Mouse (Mus musculus): Measurements from ENCODE around the gene Atp2b1.
"Not testable (repeated sequence)": the region's sequence is repeated elsewhere in the genome, so short reads cannot be mapped to it uniquely, and the experiment has no call there.

The Atp2b1 gene

GRCm38 (mm10) chr10:98962092-98962491 lies 47.9 kb downstream of the Atp2b1 start:
- DNase-seq (ENCODE audit: low read depth, low spot score): no peak

- no peak for DNase-seq (ENCODE audit: low read depth, low spot score)
Measured at GRCm38 (mm10) chr10:98966407-98967215, 52.4 kb downstream of the Atp2b1 start.

- peak; percentile 57 for DNase-seq (ENCODE audit: low read depth, low spot score)
Measured at GRCm38 (mm10) chr10:98967240-98967891, 53.2 kb downstream of the Atp2b1 start.

GRCm38 (mm10) chr10:98970917-98971316 lies 56.7 kb downstream of the Atp2b1 start:
- DNase-seq (ENCODE audit: low read depth, low spot score): no peak

GRCm38 (mm10) chr10:98972359-98972758 lies 58.2 kb downstream of the Atp2b1 start:
- no peak for DNase-seq (ENCODE audit: low read depth, low spot score)

GRCm38 (mm10) chr10:98972912-98973605 lies 58.9 kb downstream of the Atp2b1 start:
- no peak for DNase-seq (ENCODE audit: low read depth, low spot score)

- no peak for DNase-seq (ENCODE audit: low read depth, low spot score)
Measured at GRCm38 (mm10) chr10:98974645-98975044, 60.4 kb downstream of the Atp2b1 start.

- DNase-seq (ENCODE audit: low read depth, low spot score): peak; percentile 26
Measured at GRCm38 (mm10) chr10:98975611-98976010, 61.4 kb downstream of the Atp2b1 start.

GRCm38 (mm10) chr10:98976877-98977494 lies 62.8 kb downstream of the Atp2b1 start:
- no peak for DNase-seq (ENCODE audit: low read depth, low spot score)

GRCm38 (mm10) chr10:98978766-98979165 lies 64.6 kb downstream of the Atp2b1 start:
- no peak for DNase-seq (ENCODE audit: low read depth, low spot score)

GRCm38 (mm10) chr10:98979296-98979695 lies 65.1 kb downstream of the Atp2b1 start:
- DNase-seq (ENCODE audit: low read depth, low spot score): no peak

- DNase-seq (ENCODE audit: low read depth, low spot score): no peak
Measured at GRCm38 (mm10) chr10:98979951-98980350, 65.7 kb downstream of the Atp2b1 start.

GRCm38 (mm10) chr10:98991964-98992363 lies 77.8 kb downstream of the Atp2b1 start:
- DNase-seq (ENCODE audit: low read depth, low spot score): no peak

GRCm38 (mm10) chr10:98993186-98993585 lies 79.0 kb downstream of the Atp2b1 start:
- DNase-seq (ENCODE audit: low read depth, low spot score): no peak

- not testable (repeated sequence) for DNase-seq (ENCODE audit: low read depth, low spot score)
Measured at GRCm38 (mm10) chr10:98995016-98995747, 81.0 kb downstream of the Atp2b1 start.

GRCm38 (mm10) chr10:99004866-99005265 lies 90.7 kb downstream of the Atp2b1 start:
- DNase-seq (ENCODE audit: low read depth, low spot score): no peak

- no peak for DNase-seq (ENCODE audit: low read depth, low spot score)
Measured at GRCm38 (mm10) chr10:99011084-99011483, 96.9 kb downstream of the Atp2b1 start.

- no peak for DNase-seq (ENCODE audit: low read depth, low spot score)
Measured at GRCm38 (mm10) chr10:99012086-99012485, 97.9 kb downstream of the Atp2b1 start.

GRCm38 (mm10) chr10:99014737-99015136 lies 100.5 kb downstream of the Atp2b1 start:
- no peak for DNase-seq (ENCODE audit: low read depth, low spot score)

GRCm38 (mm10) chr10:99016996-99017395 lies 102.8 kb downstream of the Atp2b1 start:
- no peak for DNase-seq (ENCODE audit: low read depth, low spot score)

GRCm38 (mm10) chr10:99027462-99027861 lies 113.3 kb downstream of the Atp2b1 start:
- DNase-seq (ENCODE audit: low read depth, low spot score): no peak

Data from ZHBTc4 (cell line).